Mouse (Mus musculus): ENCODE measurements at regions not wholly inside any gene's neighbourhood (a gene's known extent, or its start where the extent isn't known, plus 50 kb on each side); places are given as distances from the start of the nearest gene placed in this dataset.

DNA sequence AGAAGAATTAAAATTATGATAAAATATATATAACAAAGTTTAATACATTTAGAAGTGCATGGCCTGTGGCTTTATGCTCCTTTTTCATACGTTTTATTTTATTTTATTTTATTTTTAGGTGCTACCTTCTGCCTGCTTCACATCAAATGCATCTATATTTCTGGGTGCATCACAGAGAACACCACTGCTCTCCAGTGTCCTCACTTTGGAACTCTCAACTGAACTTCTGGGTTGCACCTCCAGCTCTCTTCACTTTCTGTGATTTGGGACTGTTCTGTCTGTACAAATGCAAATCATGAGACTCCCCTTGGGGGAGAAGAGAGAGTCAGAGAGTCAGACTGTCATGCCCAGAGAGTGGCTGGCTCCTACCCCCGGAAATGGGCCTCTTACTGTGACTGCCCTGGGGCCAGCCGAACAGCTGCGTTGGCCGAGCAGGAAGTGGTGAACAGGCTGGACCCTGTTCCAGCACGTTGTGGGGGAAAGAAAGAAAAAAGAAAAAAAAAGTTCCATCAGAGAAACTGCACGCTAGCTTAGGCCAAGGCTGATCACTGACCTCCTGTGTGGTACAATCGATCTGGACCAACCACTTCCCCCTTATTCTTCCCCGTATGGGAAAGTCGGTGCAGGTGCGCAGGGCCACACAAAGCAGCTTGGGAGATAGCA lies 111.9 kb upstream of the Id2 start:
- in situ Hi-C loops (cut with MboI, MseI): no loop called here

- in situ Hi-C loops (cut with MboI, MseI): no loop called here
These were observed 106.6 kb upstream of the Id2 start for GRCm38 (mm10) chr12:25203371-25204067.

- in situ Hi-C loops (cut with MboI, MseI): no loop called here
These were observed 103.2 kb upstream of the Id2 start for GRCm38 (mm10) chr12:25200161-25200560.

DNA sequence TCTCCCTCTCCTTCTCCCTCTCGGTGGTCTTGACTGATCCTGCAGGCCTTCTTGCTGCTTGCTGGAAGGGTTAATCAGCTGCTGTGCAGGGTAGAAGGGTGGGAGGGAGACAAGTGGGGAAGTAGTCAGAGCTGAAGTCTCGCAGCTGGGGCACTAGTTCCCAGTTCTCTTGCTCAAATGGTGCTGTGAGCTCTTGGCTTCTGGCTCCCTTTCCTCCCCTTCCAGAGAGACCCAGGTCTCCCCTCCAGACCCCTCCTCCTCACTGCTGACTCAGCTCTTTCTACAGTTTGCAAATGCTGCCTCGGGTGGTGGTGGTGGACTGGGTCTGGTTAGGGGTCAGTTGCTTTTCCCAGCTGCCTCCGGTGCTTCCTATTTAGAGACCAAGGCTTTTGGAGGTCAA lies 100.8 kb upstream of the Id2 start:
- in situ Hi-C loops (cut with MboI, MseI): loop anchor here (10.0 kb wide), 1 partner anchor 57 kb away; no protein-coding TSS in a partner anchor

DNA sequence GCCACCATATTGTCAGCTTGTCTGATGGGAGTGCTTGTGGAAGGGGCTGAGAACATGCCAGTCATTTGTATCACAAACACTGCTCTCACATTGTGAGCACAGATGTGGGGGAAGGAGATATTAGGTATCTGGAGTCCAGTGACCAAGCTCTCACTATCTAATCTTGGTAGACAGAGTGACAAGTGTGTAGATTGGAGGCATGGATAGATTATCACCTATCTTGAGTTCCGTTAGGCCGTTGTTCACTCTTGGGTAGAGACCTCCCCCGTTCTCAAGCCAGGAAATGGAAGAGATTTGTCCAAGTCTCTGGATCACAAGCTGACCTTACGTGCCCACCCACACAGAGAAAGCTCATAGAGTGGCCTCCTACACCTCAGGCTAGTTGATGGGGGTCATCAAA lies 99.1 kb upstream of the Id2 start:
- in situ Hi-C loops (cut with MboI, MseI): loop anchor here (10.0 kb wide), 1 partner anchor 59 kb away; no protein-coding TSS in a partner anchor

GRCm38 (mm10) chr12:25192216-25192615 lies 95.3 kb upstream of the Id2 start:
- in situ Hi-C loops (cut with MboI, MseI): loop anchor here (10.0 kb wide), 1 partner anchor 63 kb away; no protein-coding TSS in a partner anchor

GRCm38 (mm10) chr12:25190360-25190759 lies 93.4 kb upstream of the Id2 start:
- in situ Hi-C loops (cut with MboI, MseI): loop anchor here (10.0 kb wide), 1 partner anchor 64 kb away; no protein-coding TSS in a partner anchor

DNA sequence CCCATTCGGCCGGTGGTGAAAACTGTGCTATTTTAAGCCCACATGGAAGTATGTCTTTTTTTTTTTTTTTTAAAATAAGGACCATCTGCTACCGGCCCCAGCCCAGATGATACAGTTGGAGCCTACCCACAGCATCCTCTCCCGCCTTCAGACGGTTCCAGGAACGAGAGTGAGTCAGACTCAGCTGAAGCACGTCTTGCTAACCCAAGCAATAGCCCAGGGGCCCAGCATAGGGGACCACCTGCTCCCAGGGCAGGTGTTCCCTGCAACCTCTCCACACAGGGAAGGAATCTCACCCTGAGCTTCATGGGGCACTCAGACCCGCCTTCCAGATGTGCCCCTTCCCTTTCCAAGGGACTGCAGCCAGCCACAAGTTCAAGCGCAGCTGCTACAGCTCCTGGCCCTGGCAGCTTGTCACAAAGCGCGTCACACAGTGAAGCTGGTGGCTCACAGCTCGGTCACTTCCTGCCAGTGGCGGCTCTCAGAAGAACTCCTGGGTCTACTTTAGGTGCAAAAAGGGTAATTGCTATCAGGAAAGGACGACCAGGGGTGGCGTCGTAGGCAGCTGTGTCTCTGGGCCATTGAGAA lies 92.3 kb upstream of the Id2 start:
- in situ Hi-C loops (cut with MboI, MseI): loop anchor here (5.0 kb wide), 1 partner anchor 118 kb away; no protein-coding TSS in a partner anchor

- in situ Hi-C loops (cut with MboI, MseI): loop anchor here (5.0 kb wide), 1 partner anchor 119 kb away; no protein-coding TSS in a partner anchor
These were observed 91.6 kb upstream of the Id2 start for GRCm38 (mm10) chr12:25188556-25188955.

- in situ Hi-C loops (cut with MboI, MseI): loop anchor here (5.0 kb wide), 1 partner anchor 120 kb away; no protein-coding TSS in a partner anchor
These were observed 90.3 kb upstream of the Id2 start for GRCm38 (mm10) chr12:25187216-25187615.

DNA sequence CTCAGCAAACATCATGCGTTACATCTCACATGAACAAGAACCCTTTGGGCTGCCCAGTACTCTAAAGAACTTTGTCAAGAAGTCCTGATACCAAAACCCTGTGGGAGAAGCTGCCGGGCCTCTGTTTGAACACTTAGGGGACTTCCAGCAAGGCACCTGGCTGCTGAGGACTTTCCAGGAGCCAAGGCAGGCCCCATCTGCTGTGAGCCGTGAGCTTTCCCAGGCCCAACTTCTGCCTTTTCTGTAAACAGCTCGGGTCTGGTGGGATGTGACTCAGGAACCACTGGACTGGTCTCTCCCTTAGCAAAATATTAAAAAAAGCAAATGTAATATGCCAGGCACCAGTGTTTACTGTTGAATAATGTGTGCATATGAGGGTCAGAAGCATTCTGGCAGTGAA lies 85.7 kb upstream of the Id2 start:
- in situ Hi-C loops (cut with MboI, MseI): no loop called here

DNA sequence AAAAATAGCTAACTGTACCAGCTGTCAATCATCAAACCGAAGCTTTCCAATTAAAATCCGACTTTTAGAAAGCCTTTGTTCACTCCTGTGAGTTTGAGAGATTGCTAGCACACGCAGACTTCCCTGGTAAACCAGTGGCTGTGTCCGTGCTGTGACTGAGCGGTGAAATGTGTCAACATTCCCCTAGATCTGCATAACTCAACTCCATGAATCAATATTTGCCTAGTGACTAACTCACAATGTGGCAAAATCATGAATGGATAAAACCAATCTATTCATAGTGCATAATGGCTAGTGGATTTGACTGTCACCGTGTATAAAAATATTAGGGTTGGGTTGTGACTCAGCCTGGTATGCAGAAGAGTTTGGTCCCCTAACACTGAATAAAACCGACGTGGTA lies 84.4 kb upstream of the Id2 start:
- in situ Hi-C loops (cut with MboI, MseI): no loop called here

DNA sequence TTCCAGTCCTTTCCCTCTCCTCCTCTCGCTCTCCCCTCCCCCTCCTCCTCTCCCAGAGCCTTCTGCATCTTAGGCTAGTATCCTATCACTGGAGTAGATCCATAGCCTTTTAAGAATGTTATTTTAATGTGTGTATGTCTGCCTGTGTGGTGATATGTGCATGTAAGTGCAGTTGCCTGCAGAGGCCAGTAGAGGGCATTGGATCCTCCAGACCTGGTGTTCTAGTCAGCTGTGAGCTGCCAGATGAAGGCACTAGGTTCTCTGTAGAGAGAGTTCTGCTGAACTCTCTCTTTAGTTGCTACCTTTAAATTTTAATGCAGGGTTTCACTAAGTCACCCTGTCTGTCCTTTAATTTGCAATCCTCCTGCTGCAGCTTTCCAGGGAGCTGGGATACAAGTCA lies 83.9 kb upstream of the Id2 start:
- in situ Hi-C loops (cut with MboI, MseI): no loop called here

DNA sequence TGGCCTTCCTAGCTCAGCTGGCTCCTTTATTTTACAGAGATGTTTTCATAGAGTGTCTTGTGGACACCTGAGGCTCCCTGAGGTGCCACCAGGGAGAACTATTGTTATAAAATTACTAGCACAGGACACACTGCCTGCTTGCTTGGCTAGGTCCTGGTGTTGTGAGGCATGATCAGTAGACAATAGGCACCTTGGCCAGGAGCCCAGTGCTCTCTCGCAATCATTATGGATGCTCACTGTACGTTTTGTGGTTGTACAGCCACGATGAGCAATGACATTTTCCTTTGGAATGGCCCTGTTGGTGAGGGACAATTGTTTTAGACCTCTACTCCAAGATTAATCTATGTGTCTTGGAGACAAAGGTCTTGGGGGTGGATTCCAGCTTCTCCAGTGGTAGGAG lies 83.3 kb upstream of the Id2 start:
- in situ Hi-C loops (cut with MboI, MseI): no loop called here

GRCm38 (mm10) chr12:25178491-25179115 lies 81.7 kb upstream of the Id2 start:
- in situ Hi-C loops (cut with MboI, MseI): loop anchor here (10.0 kb wide), 1 partner anchor 1056 kb away; no protein-coding TSS in a partner anchor

DNA sequence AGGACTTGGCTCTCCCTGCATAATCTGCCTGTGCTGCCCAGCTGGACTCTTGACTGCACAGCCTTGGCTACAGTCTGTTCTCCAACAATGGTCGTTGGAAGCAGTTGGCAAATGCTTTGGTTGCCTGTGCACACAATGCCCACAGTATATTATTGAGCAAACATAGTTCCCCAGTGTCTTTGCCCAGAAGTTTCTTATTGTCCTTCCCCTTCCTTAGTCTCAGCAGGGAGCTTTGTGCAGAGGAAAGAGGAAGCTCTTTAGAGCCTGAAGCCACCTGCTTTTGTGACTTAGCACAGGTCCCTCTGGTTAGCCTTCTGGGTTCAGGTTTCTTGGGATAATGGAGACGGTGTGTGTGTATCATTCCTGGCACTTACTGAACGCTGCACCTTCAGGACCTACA lies 80.9 kb upstream of the Id2 start:
- in situ Hi-C loops (cut with MboI, MseI): loop anchor here (10.0 kb wide), 1 partner anchor 1057 kb away; no protein-coding TSS in a partner anchor

- in situ Hi-C loops (cut with MboI, MseI): loop anchor here (10.0 kb wide), 1 partner anchor 1058 kb away; no protein-coding TSS in a partner anchor
These were observed 79.6 kb upstream of the Id2 start for GRCm38 (mm10) chr12:25176565-25176964.

GRCm38 (mm10) chr12:25173064-25173463 lies 76.1 kb upstream of the Id2 start:
- in situ Hi-C loops (cut with MboI, MseI): loop anchor here (10.0 kb wide), 1 partner anchor 1062 kb away; no protein-coding TSS in a partner anchor

DNA sequence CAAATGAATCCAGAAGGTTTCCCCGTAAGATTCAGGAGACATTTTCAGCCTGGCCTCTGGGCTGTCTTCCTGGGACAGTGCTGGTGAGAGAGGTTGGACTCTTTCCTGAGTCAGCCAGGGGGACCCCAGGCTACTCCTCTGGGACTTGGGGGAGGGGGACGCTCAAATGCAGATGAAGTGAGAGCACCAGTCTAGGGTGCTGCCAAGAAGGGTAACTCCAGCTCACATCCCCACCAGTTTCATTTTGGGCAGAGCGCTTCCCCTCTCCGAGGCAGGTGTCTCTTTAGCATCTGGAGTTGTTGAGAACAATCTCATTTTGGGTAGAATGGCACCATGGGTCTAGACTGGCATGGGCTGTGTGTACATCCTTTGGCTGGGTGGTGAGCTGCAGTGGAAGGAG lies 75.5 kb upstream of the Id2 start:
- in situ Hi-C loops (cut with MboI, MseI): loop anchor here (10.0 kb wide), 1 partner anchor 1062 kb away; no protein-coding TSS in a partner anchor

GRCm38 (mm10) chr12:25169611-25170010 lies 72.7 kb upstream of the Id2 start:
- in situ Hi-C loops (cut with MboI, MseI): loop anchor here (10.0 kb wide), 1 partner anchor 1065 kb away; no protein-coding TSS in a partner anchor

DNA sequence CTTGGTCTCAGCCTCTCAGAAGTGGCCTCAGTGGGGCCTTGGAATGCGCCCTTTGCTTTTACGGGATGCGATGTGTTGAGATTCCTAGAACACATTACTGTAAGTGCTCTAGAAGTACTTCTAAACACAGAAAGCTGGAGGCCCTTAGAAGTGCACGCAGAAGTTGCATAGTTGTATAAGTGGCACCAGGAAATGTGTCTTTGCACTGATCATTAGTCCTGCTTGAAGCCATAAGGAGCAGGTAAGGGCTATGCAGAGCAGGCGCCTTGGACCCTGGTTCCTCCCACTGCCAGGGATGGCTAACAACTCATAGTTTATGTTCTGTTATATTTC lies 71.2 kb upstream of the Id2 start:
- in situ Hi-C loops (cut with MboI, MseI): no loop called here

Data from T-helper 1 cell (primary cell).